Mouse (Mus musculus): Measurements from ENCODE around the gene Stx8.

Gene Stx8

GRCm38 (mm10) chr11:68222209-68222608, 256.2 kb downstream of the Stx8 start:
- DNase-seq (ENCODE audit: low read depth, low spot score) = no peak

- DNase-seq (ENCODE audit: low read depth, low spot score) = no peak
Measured at GRCm38 (mm10) chr11:68223143-68223542, 257.1 kb downstream of the Stx8 start.

- no peak for DNase-seq (ENCODE audit: low read depth, low spot score)
Measured at GRCm38 (mm10) chr11:68226654-68227057, 260.7 kb downstream of the Stx8 start.

- no peak for DNase-seq (ENCODE audit: low read depth, low spot score)
Measured at GRCm38 (mm10) chr11:68227837-68228236, 261.8 kb downstream of the Stx8 start.

GRCm38 (mm10) chr11:68228941-68229665, 263.1 kb downstream of the Stx8 start:
- no peak for DNase-seq (ENCODE audit: low read depth, low spot score)

- peak; percentile 86 for DNase-seq (ENCODE audit: low read depth, low spot score)
Measured at GRCm38 (mm10) chr11:68231558-68231957, 265.6 kb downstream of the Stx8 start.

- no peak for DNase-seq (ENCODE audit: low read depth, low spot score)
Measured at GRCm38 (mm10) chr11:68233469-68233965, 267.5 kb downstream of the Stx8 start.

- no peak for DNase-seq (ENCODE audit: low read depth, low spot score)
Measured at GRCm38 (mm10) chr11:68239756-68240155, 273.8 kb downstream of the Stx8 start.

- DNase-seq (ENCODE audit: low read depth, low spot score) = no peak
Measured at GRCm38 (mm10) chr11:68244254-68244991, 278.4 kb downstream of the Stx8 start.

GRCm38 (mm10) chr11:68244992-68245261, 278.9 kb downstream of the Stx8 start:
- DNase-seq (ENCODE audit: low read depth, low spot score) = no peak

GRCm38 (mm10) chr11:68247897-68248296, 281.9 kb downstream of the Stx8 start:
- peak; percentile 56 for DNase-seq (ENCODE audit: low read depth, low spot score)

- DNase-seq (ENCODE audit: low read depth, low spot score) = no peak
Measured at GRCm38 (mm10) chr11:68250106-68250505, 284.1 kb downstream of the Stx8 start.

GRCm38 (mm10) chr11:68253531-68253930, 287.5 kb downstream of the Stx8 start:
- no peak for DNase-seq (ENCODE audit: low read depth, low spot score)
